Mouse (Mus musculus): ENCODE measurements at regions not wholly inside any gene's neighbourhood (a gene's known extent, or its start where the extent isn't known, plus 50 kb on each side); places are given as distances from the start of the nearest gene placed in this dataset.

- no peak overlapping the region for H3K4me2 ChIP-seq (replicated peaks)
- no peaks in the 10 kb centered on the region for H3K4me1 ChIP-seq (replicated peaks; ENCODE audit: control insufficient read depth, insufficient read depth, low read length)
- H3K27ac ChIP-seq = no peak overlapping the region
- no peaks in the 10 kb centered on the region for H3K9me3 ChIP-seq (ENCODE audit: control insufficient read depth, low read length)
- no peaks in the 10 kb centered on the region for H3K36me3 ChIP-seq (replicated peaks; ENCODE audit: control insufficient read depth, insufficient read depth)
- DNase-seq (ENCODE audit: low spot score) = no peak
- no peak overlapping the region for H3K4me3 ChIP-seq (replicated peaks; ENCODE audit: low read length)
- H3K9ac ChIP-seq = no peak overlapping the region
- no peaks in the 10 kb centered on the region for H3K27me3 ChIP-seq (ENCODE audit: control insufficient read depth, insufficient read depth, low read length)
- 94% methylated on average over 1 of the region's 1 CpGs for WGBS
- ATAC-seq (ENCODE audit: low FRiP score) = no peak
Observed at GRCm38 (mm10) chr13:85439581-85439980, 150.7 kb upstream of the Rasa1 start.

- H3K27me3 ChIP-seq (ENCODE audit: control insufficient read depth, insufficient read depth, low read length) = no peaks in the 10 kb centered on the region
- no peak overlapping the region for H3K9ac ChIP-seq
- ATAC-seq (ENCODE audit: low FRiP score) (no peak), DNase-seq (ENCODE audit: low spot score) (no peak)
- no peaks in the 10 kb centered on the region for H3K36me3 ChIP-seq (replicated peaks; ENCODE audit: control insufficient read depth, insufficient read depth)
- H3K4me1 ChIP-seq (replicated peaks; ENCODE audit: control insufficient read depth, insufficient read depth, low read length) = no peaks in the 10 kb centered on the region
- H3K4me3 ChIP-seq (replicated peaks; ENCODE audit: low read length) = no peak overlapping the region
- no peak overlapping the region for H3K27ac ChIP-seq
- H3K4me2 ChIP-seq (replicated peaks) = no peak overlapping the region
- no peaks in the 10 kb centered on the region for H3K9me3 ChIP-seq (ENCODE audit: control insufficient read depth, low read length)
Observed at GRCm38 (mm10) chr13:85437875-85438274, 148.9 kb upstream of the Rasa1 start.

GRCm38 (mm10) chr13:85437009-85437408 lies 148.1 kb upstream of the Rasa1 start:
- WGBS = 81% methylated on average over 4 of the region's 4 CpGs
- ATAC-seq (ENCODE audit: low FRiP score) (no peak), DNase-seq (ENCODE audit: low spot score) (no peak)
- H3K27ac ChIP-seq = no peak overlapping the region
- no peak overlapping the region for H3K4me3 ChIP-seq (replicated peaks; ENCODE audit: low read length)
- H3K4me1 ChIP-seq (replicated peaks; ENCODE audit: control insufficient read depth, insufficient read depth, low read length) = no peaks in the 10 kb centered on the region
- no peak overlapping the region for H3K9ac ChIP-seq
- H3K4me2 ChIP-seq (replicated peaks) = no peak overlapping the region
- H3K36me3 ChIP-seq (replicated peaks; ENCODE audit: control insufficient read depth, insufficient read depth) = no peaks in the 10 kb centered on the region
- H3K27me3 ChIP-seq (ENCODE audit: control insufficient read depth, insufficient read depth, low read length) = no peaks in the 10 kb centered on the region
- no peaks in the 10 kb centered on the region for H3K9me3 ChIP-seq (ENCODE audit: control insufficient read depth, low read length)

- ATAC-seq (ENCODE audit: low FRiP score) = no peak
Observed at GRCm38 (mm10) chr13:85436254-85436653, 147.3 kb upstream of the Rasa1 start.

GRCm38 (mm10) chr13:85430821-85431220 lies 141.9 kb upstream of the Rasa1 start:
- Histone ChIP-seq H3K4me1 (replicated peaks; ENCODE audit: control insufficient read depth, insufficient read depth, low read length) (no peaks in the 10 kb centered on the region), H3K4me3 (replicated peaks; ENCODE audit: low read length) (no peak overlapping the region), H3K36me3 (replicated peaks; ENCODE audit: control insufficient read depth, insufficient read depth) (no peaks in the 10 kb centered on the region), H3K9me3 (ENCODE audit: control insufficient read depth, low read length) (no peaks in the 10 kb centered on the region), H3K9ac (no peak overlapping the region), H3K27ac (no peak overlapping the region), H3K4me2 (replicated peaks) (no peak overlapping the region), H3K27me3 (ENCODE audit: control insufficient read depth, insufficient read depth, low read length) (no peaks in the 10 kb centered on the region)
- ATAC-seq (ENCODE audit: low FRiP score) (no peak), DNase-seq (ENCODE audit: low spot score) (no peak)
- 88% methylated on average over 2 of the region's 2 CpGs for WGBS

More at GRCm38 (mm10) chr13:85436254-85436653, 147.3 kb upstream of the Rasa1 start:
- Histone ChIP-seq H3K27ac (no peak overlapping the region), H3K9ac (no peak overlapping the region), H3K9me3 (ENCODE audit: control insufficient read depth, low read length) (no peaks in the 10 kb centered on the region), H3K36me3 (replicated peaks; ENCODE audit: control insufficient read depth, insufficient read depth) (no peaks in the 10 kb centered on the region), H3K27me3 (ENCODE audit: control insufficient read depth, insufficient read depth, low read length) (no peaks in the 10 kb centered on the region), H3K4me1 (replicated peaks; ENCODE audit: control insufficient read depth, insufficient read depth, low read length) (no peaks in the 10 kb centered on the region), H3K4me2 (replicated peaks) (no peak overlapping the region), H3K4me3 (replicated peaks; ENCODE audit: low read length) (no peak overlapping the region)
- DNase-seq (ENCODE audit: low spot score) = no peak
- 91% methylated on average over 1 of the region's 1 CpGs for WGBS

- Histone ChIP-seq H3K9ac (no peak overlapping the region), H3K4me3 (replicated peaks; ENCODE audit: low read length) (no peak overlapping the region), H3K4me1 (replicated peaks; ENCODE audit: control insufficient read depth, insufficient read depth, low read length) (no peaks in the 10 kb centered on the region), H3K9me3 (ENCODE audit: control insufficient read depth, low read length) (no peaks in the 10 kb centered on the region), H3K27ac (no peak overlapping the region), H3K4me2 (replicated peaks) (no peak overlapping the region), H3K36me3 (replicated peaks; ENCODE audit: control insufficient read depth, insufficient read depth) (no peaks in the 10 kb centered on the region), H3K27me3 (ENCODE audit: control insufficient read depth, insufficient read depth, low read length) (no peaks in the 10 kb centered on the region)
- ATAC-seq (ENCODE audit: low FRiP score) (no peak), DNase-seq (ENCODE audit: low spot score) (no peak)
- 75% methylated on average over 3 of the region's 3 CpGs for WGBS
Observed at GRCm38 (mm10) chr13:85430040-85430439, 141.1 kb upstream of the Rasa1 start.

- Histone ChIP-seq H3K4me1 (replicated peaks; ENCODE audit: control insufficient read depth, insufficient read depth, low read length) (no peaks in the 10 kb centered on the region), H3K27ac (no peak overlapping the region), H3K9ac (no peak overlapping the region), H3K9me3 (ENCODE audit: control insufficient read depth, low read length) (no peaks in the 10 kb centered on the region), H3K4me2 (replicated peaks) (no peak overlapping the region), H3K36me3 (replicated peaks; ENCODE audit: control insufficient read depth, insufficient read depth) (no peaks in the 10 kb centered on the region), H3K27me3 (ENCODE audit: control insufficient read depth, insufficient read depth, low read length) (no peaks in the 10 kb centered on the region), H3K4me3 (replicated peaks; ENCODE audit: low read length) (no peak overlapping the region)
- 77% methylated on average over 1 of the region's 1 CpGs for WGBS
- no peak for DNase-seq (ENCODE audit: low spot score)
- no peak for ATAC-seq (ENCODE audit: low FRiP score)
Observed at GRCm38 (mm10) chr13:85418671-85419070, 129.7 kb upstream of the Rasa1 start.

- Histone ChIP-seq H3K4me3 (replicated peaks; ENCODE audit: low read length) (no peak overlapping the region), H3K27ac (no peak overlapping the region), H3K4me2 (replicated peaks) (no peak overlapping the region), H3K9ac (no peak overlapping the region), H3K4me1 (replicated peaks; ENCODE audit: control insufficient read depth, insufficient read depth, low read length) (no peaks in the 10 kb centered on the region), H3K36me3 (replicated peaks; ENCODE audit: control insufficient read depth, insufficient read depth) (no peaks in the 10 kb centered on the region), H3K9me3 (ENCODE audit: control insufficient read depth, low read length) (no peaks in the 10 kb centered on the region), H3K27me3 (ENCODE audit: control insufficient read depth, insufficient read depth, low read length) (no peaks in the 10 kb centered on the region)
- ATAC-seq (ENCODE audit: low FRiP score) = no peak
- WGBS = 84% methylated on average over 4 of the region's 4 CpGs
- peak; percentile 12 for DNase-seq (ENCODE audit: low spot score)
Observed at GRCm38 (mm10) chr13:85414951-85415350, 126.0 kb upstream of the Rasa1 start.

GRCm38 (mm10) chr13:85411327-85411726 lies 122.4 kb upstream of the Rasa1 start:
- Histone ChIP-seq H3K9me3 (ENCODE audit: control insufficient read depth, low read length) (no peaks in the 10 kb centered on the region), H3K4me1 (replicated peaks; ENCODE audit: control insufficient read depth, insufficient read depth, low read length) (no peaks in the 10 kb centered on the region), H3K36me3 (replicated peaks; ENCODE audit: control insufficient read depth, insufficient read depth) (no peaks in the 10 kb centered on the region), H3K27ac (no peak overlapping the region), H3K27me3 (ENCODE audit: control insufficient read depth, insufficient read depth, low read length) (no peaks in the 10 kb centered on the region), H3K9ac (no peak overlapping the region), H3K4me3 (replicated peaks; ENCODE audit: low read length) (no peak overlapping the region), H3K4me2 (replicated peaks) (no peak overlapping the region)
- WGBS = 94% methylated on average over 3 of the region's 3 CpGs
- ATAC-seq (ENCODE audit: low FRiP score) (no peak), DNase-seq (ENCODE audit: low spot score) (no peak)

- Histone ChIP-seq H3K4me2 (replicated peaks) (no peak overlapping the region), H3K4me1 (replicated peaks; ENCODE audit: control insufficient read depth, insufficient read depth, low read length) (no peaks in the 10 kb centered on the region), H3K27me3 (ENCODE audit: control insufficient read depth, insufficient read depth, low read length) (no peaks in the 10 kb centered on the region), H3K4me3 (replicated peaks; ENCODE audit: low read length) (no peak overlapping the region), H3K9ac (no peak overlapping the region), H3K36me3 (replicated peaks; ENCODE audit: control insufficient read depth, insufficient read depth) (no peaks in the 10 kb centered on the region), H3K27ac (no peak overlapping the region), H3K9me3 (ENCODE audit: control insufficient read depth, low read length) (no peaks in the 10 kb centered on the region)
- 84% methylated on average over 5 of the region's 5 CpGs for WGBS
- ATAC-seq (ENCODE audit: low FRiP score) = no peak
- no peak for DNase-seq (ENCODE audit: low spot score)
Observed at GRCm38 (mm10) chr13:85398834-85399233, 109.9 kb upstream of the Rasa1 start.
